Mouse (Mus musculus) stomach, postnatal 0 days (tissue): ENCODE results near the gene Pip5k1b.

Experiments
- CTCF ChIP-seq: IDR thresholded peaks from 2 replicates; pipeline ENCODE4 v1.5.1; 2016; ENCODE audit warnings: antibody characterized with exemption, low read depth, mild to moderate bottlenecking, moderate library complexity
- EP300 ChIP-seq: optimal IDR thresholded peaks from 2 replicates; pipeline ENCODE3; 2016; ENCODE audit warnings: antibody characterized with exemption

DNA sequence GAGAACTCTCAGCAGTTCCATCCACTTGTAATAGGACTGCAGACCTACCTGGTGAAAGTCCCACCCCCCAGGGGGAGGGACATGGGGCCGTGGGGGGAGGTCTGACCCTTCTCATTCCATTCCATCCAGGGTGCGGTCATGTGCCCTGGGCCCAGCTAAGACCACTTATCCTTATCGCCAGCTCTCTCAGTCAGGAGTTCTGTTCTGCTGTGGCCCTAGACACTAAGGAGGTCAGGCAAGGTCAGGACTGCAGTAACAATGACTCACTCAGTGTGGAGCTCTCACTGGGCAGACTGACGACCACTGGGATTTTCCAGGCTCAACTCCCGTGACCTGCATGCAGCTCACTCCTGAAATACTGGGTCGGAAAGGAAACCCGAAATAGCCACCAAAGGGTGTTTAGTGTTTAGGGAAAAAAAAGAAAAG, 16.1 kb upstream of the Pip5k1b start:
- TF ChIP-seq EP300: no peak
- no peak for TF ChIP-seq CTCF
